Mouse (Mus musculus) embryonic fibroblast, embryonic 13.5 days (primary cell): ENCODE results near the gene Fam168a.

Source experiments
- CTCF ChIP-seq: IDR thresholded peaks from 2 replicates; pipeline ENCODE4 v1.5.1; 2011; ENCODE audit warnings: mild to moderate bottlenecking, control low read depth, low read length, moderate library complexity, borderline replicate concordance; ENCODE audit not compliant: insufficient read depth
- POLR2A ChIP-seq: IDR thresholded peaks from 2 replicates; pipeline ENCODE4 v1.6.1; 2011; ENCODE audit warnings: low read depth, mild to moderate bottlenecking, control low read depth, low read length, moderate library complexity

DNA sequence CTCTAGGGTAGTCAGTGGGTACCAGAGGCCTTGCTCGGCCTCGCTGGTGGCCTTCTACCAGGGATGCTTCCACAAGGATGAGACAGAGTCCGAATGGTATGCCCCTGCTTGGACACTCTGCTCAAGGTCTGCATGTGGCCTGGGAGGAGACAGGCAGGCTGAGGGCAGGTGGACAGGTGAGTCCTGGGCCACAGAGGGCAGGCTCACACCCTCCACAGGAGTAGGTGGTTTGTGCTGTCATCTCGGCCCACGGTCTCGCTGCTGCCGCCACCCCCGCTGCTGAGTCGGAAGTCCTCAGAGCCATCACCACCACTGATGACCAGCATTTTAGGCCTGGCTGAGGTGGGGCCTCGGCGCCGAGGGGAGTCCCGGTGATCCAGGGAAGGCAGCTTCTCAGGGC, 166.8 kb downstream of the Fam168a start:
- no peak for TF ChIP-seq CTCF
- no peak for TF ChIP-seq POLR2A
